Mouse (Mus musculus): ENCODE measurements at regions not wholly inside any gene's neighbourhood (a gene's known extent, or its start where the extent isn't known, plus 50 kb on each side); places are given as distances from the start of the nearest gene placed in this dataset.

DNA sequence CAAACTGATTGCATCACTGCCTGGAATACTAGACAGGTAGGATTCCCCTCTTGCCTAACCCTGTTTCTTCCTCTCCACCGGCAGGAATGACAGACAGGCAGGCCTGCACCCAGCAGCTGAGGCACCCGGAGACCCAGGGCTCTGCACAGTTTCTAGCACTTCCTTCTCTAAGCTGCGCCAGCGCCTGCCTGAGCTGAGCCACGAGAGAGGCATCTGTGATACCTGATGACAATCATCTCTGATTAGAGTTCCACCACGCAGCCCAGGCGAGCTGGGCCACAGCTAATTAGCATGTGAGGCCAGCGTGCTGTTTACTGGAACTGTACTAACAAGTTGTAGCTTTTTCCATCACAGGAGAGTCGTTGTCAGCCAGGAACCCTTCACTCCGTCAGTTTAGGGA, 296.3 kb upstream of the Atp5g3 start:
- Histone ChIP-seq H3K4me3 (ENCODE audit: insufficient read depth, low read length) (no peak overlapping the region), H3K27ac (ENCODE audit: insufficient read depth, low read length) (no peak overlapping the region), H3K4me1 (ENCODE audit: control insufficient read depth, insufficient read depth, low read length) (no peaks in the 10 kb centered on the region)
- TF ChIP-seq CTCF (IDR thresholded peaks at IDR 0.05; ENCODE audit: borderline replicate concordance, insufficient read depth, low read length) (no peak), POLR2A (IDR thresholded peaks at IDR 0.05; ENCODE audit: low read depth, low read length) (no peak)

DNA sequence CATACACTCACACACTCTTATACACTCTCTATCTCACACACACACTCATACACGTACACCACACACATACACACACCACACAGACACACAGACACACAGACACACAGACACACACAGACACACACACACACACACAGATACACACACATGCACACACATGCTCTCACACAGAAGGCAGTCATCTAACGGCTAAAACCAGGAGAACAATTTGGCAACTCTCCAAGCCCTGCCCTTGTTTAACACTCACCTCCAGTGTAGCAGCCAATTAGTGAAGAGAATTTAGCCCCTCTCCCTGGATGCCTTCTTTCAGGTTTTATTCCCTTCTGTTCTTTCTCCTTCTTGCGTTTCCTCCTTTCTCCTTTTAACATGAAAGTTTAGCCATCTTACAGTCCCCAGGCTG, 291.6 kb upstream of the Atp5g3 start:
- H3K4me1 ChIP-seq (ENCODE audit: control insufficient read depth, insufficient read depth, low read length) = peaks cover 3% of the 10 kb centered on the region; the same call in 1 of the 2 replicates
- no peak for TF ChIP-seq POLR2A (IDR thresholded peaks at IDR 0.05; ENCODE audit: low read depth, low read length)
- TF ChIP-seq CTCF (IDR thresholded peaks at IDR 0.05; ENCODE audit: borderline replicate concordance, insufficient read depth, low read length) = no peak
- no peak overlapping the region for H3K27ac ChIP-seq (ENCODE audit: insufficient read depth, low read length)
- no peak overlapping the region for H3K4me3 ChIP-seq (ENCODE audit: insufficient read depth, low read length)

DNA sequence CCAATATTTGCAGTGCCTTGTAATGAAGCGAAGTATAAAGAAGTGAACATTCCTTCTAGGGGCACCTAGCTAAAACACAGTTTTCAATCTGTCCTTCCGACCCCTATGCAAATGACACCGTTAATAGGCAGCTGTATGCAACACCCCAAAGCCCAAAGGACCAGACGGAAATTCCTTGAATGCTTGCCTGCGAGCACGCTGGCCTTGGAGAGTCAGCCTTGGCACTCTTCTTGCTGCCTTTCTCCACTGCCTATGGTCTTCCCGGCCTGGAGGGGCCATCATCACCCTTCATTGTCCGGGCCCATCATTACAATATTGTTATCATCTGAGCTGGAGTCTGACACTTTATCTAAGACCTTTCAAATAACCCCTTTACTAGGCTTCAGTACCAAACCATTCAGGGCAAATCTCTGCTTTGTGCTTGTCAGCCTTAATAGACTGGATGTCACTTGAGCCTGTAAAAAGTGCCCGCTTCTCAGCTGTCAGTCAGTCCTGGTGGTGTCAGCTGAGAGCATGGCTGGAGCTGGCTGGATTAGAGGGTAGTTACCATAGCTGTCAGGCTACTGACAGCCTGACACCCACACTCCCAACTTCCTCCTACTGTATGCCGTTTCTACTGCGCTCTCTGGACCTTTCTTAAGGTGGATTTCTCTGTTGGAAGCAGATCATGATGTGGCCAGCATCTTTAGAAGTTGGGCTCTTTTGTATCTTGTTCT, 290.6 kb upstream of the Atp5g3 start:
- Histone ChIP-seq H3K27ac (ENCODE audit: insufficient read depth, low read length) (no peak overlapping the region), H3K4me1 (ENCODE audit: control insufficient read depth, insufficient read depth, low read length) (peaks cover 3% of the 10 kb centered on the region; the same call in 1 of the 2 replicates), H3K4me3 (ENCODE audit: insufficient read depth, low read length) (no peak overlapping the region)
- no peak for TF ChIP-seq CTCF (IDR thresholded peaks at IDR 0.05; ENCODE audit: borderline replicate concordance, insufficient read depth, low read length)
- no peak for TF ChIP-seq POLR2A (IDR thresholded peaks at IDR 0.05; ENCODE audit: low read depth, low read length)

DNA sequence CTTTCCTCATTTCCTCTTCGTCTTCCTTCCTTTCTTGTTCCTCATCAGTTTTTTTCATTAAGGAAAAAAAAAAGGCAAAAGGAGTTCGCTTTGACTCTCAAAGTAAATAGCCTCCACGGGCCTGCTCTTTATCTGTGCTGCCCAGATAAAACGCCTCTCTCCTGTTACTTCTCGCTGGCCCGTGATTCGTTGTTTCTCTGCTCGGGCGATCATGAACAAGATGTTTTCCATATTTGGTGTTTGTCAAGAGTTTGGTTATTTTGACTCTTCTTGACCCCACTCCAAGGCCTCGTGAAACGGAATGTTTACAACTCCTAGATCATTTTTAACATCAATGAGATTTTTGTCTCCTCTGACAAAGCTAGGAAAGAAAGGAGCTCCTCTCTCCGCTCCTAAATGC, 288.4 kb upstream of the Atp5g3 start:
- H3K4me3 ChIP-seq (ENCODE audit: insufficient read depth, low read length) = no peak overlapping the region
- H3K27ac ChIP-seq (ENCODE audit: insufficient read depth, low read length) = no peak overlapping the region
- TF ChIP-seq CTCF (IDR thresholded peaks at IDR 0.05; ENCODE audit: borderline replicate concordance, insufficient read depth, low read length) (no peak), POLR2A (IDR thresholded peaks at IDR 0.05; ENCODE audit: low read depth, low read length) (no peak)
- H3K4me1 ChIP-seq (ENCODE audit: control insufficient read depth, insufficient read depth, low read length) = peaks cover 3% of the 10 kb centered on the region; the same call in 1 of the 2 replicates

DNA sequence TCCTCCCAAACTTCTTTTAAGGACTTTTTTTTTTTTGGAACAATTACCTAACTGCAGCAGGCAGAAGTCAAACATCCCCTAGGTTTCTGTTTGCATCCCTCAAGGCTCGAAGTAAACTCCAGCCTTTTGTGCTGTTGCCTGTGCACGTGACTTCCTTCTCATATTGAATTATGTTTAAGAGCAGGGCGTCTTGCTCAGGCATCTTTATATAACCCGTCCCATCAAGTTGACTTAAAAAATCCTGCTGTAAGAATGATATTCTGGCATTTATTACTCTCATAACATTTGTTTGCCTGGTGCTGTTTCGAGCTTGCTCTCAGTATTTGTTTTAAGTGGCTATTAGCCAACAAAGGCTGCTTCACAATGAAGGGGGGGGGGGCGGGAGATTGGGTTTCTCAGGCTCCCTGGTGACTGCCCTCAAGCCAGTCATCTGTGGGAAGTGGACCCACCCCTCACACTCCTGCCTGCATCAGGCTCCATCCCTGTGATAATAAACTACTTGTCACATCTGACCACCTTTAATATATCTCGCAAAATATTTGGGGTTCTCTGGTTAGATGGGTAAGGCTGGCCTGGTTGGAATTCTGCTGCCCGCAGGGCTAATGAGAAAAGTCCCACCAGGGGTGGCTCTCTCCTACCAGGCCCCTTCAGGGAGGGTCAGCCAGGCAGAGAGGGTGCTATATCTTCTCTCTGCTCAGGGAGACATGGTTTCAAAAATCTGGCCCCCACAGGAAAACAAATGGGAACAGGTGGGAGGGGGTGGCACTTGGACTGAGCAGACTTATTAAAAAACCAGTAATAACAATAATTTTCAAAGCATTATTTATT, 277.1 kb upstream of the Atp5g3 start:
- Histone ChIP-seq H3K27ac (ENCODE audit: insufficient read depth, low read length) (no peak overlapping the region), H3K4me1 (ENCODE audit: control insufficient read depth, insufficient read depth, low read length) (no peaks in the 10 kb centered on the region), H3K4me3 (ENCODE audit: insufficient read depth, low read length) (no peak overlapping the region)
- no peak for TF ChIP-seq POLR2A (IDR thresholded peaks at IDR 0.05; ENCODE audit: low read depth, low read length)
- no peak for TF ChIP-seq CTCF (IDR thresholded peaks at IDR 0.05; ENCODE audit: borderline replicate concordance, insufficient read depth, low read length)

DNA sequence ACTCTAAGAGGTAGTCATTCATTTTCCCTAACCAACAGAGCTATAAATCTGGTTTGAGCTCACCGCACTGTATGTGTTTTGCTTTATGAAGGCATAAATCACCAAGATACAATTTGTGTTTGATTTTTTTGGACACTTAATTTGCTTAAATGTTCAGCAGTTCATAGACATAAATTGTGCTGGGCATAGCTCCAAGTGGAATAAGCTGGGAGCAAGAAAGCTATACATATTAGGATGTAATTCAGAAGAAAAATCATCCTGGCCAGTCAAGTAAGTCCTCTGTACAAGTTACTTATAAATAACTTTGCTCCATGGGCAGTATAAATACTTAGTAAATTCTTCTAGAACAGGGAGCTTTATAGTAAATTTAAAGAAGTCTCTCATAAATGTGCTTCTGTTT, 267.0 kb upstream of the Atp5g3 start:
- no peak for TF ChIP-seq CTCF (IDR thresholded peaks at IDR 0.05; ENCODE audit: borderline replicate concordance, insufficient read depth, low read length)
- TF ChIP-seq POLR2A (IDR thresholded peaks at IDR 0.05; ENCODE audit: low read depth, low read length) = no peak
- no peak overlapping the region for H3K4me3 ChIP-seq (ENCODE audit: insufficient read depth, low read length)
- no peaks in the 10 kb centered on the region for H3K4me1 ChIP-seq (ENCODE audit: control insufficient read depth, insufficient read depth, low read length)

DNA sequence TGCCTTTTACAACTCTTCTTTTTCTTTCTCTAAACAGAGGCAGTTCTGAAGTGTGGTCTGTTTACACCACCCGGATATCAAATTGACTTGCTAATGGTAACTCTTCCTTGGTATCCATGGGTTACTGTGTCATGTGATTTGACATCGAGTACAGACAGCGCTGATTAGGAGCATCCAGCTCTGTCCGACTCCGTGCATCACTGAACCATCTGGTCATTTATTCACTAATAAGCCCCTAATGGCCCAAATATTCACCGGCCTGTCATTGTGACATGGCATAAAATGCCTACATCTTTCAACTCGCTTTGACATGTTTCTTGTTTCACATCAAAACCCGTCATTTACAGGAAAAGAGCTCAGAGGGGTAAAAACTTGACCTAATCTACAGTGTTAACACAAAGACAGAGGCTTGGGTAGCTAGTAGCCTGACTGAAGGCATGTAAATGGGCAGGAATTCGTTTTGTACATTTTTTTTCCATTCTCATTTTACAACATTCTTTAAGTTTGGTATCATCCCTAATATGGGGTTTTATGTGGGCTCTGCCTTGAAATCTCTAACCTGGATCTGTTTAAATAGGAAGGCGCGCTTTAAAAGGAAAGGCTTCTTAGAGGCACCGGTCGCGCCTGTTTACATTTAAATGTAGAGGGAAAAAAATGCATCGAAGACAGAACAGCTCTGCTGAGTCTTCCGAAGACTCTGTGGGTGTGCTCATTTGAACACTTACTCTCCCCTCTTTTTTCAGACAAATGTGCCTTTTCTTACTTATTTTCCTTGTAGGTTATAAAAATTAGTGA, 257.8 kb upstream of the Atp5g3 start:
- Histone ChIP-seq H3K27ac (ENCODE audit: insufficient read depth, low read length) (no peak overlapping the region), H3K4me1 (ENCODE audit: control insufficient read depth, insufficient read depth, low read length) (peaks cover 2% of the 10 kb centered on the region; the same call in 1 of the 2 replicates), H3K4me3 (ENCODE audit: insufficient read depth, low read length) (no peak overlapping the region)
- TF ChIP-seq CTCF (IDR thresholded peaks at IDR 0.05; ENCODE audit: borderline replicate concordance, insufficient read depth, low read length) (no peak), POLR2A (IDR thresholded peaks at IDR 0.05; ENCODE audit: low read depth, low read length) (no peak)

More for the DNA sequence above, 267.0 kb upstream of the Atp5g3 start:
- no peak overlapping the region for H3K27ac ChIP-seq (ENCODE audit: insufficient read depth, low read length)

DNA sequence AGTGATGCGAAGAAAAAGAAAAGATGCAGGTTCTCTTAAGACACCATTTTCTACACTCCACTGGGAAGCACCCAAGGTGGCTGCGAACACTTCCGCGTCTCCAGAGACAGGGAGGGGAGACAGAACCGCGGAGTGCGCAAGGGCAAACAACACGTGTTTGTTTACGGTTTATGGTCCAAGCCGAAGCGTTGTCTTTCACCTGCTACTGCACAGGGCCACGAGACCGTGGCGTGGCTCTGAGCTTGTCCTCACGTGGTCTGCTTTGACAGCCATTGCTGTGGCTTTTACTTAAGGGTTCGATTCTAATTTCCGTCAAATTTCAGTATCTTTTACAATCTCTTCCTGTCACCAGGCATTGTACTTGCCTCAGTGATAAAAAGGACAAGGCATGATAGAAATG, 257.2 kb upstream of the Atp5g3 start:
- no peak overlapping the region for H3K4me3 ChIP-seq (ENCODE audit: insufficient read depth, low read length)
- H3K4me1 ChIP-seq (ENCODE audit: control insufficient read depth, insufficient read depth, low read length) = peaks cover 2% of the 10 kb centered on the region; the same call in 1 of the 2 replicates
- TF ChIP-seq CTCF (IDR thresholded peaks at IDR 0.05; ENCODE audit: borderline replicate concordance, insufficient read depth, low read length) = no peak
- no peak for TF ChIP-seq POLR2A (IDR thresholded peaks at IDR 0.05; ENCODE audit: low read depth, low read length)
- no peak overlapping the region for H3K27ac ChIP-seq (ENCODE audit: insufficient read depth, low read length)

DNA sequence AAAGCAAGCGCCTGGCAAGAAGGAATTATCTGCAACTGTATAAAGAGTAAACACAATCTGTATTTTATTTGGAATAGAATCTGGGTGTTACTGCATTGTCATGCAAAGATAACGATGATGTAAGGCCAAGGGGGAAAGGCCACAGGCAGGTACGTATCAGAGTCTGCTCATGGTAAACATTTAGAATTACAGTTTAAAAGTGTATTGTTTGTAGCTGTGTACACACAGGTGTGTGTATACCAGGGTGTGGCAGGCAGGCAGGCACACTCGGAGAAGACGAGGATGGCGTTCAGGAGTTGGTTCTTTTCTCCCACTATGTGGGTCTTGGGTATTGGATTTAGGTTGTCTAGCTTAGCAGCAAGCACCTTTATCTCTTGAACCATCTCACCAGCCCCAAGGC, 242.9 kb upstream of the Atp5g3 start:
- no peak overlapping the region for H3K4me3 ChIP-seq (ENCODE audit: insufficient read depth, low read length)
- no peak overlapping the region for H3K27ac ChIP-seq (ENCODE audit: insufficient read depth, low read length)
- H3K4me1 ChIP-seq (ENCODE audit: control insufficient read depth, insufficient read depth, low read length) = no peaks in the 10 kb centered on the region
- no peak for TF ChIP-seq CTCF (IDR thresholded peaks at IDR 0.05; ENCODE audit: borderline replicate concordance, insufficient read depth, low read length)
- TF ChIP-seq POLR2A (IDR thresholded peaks at IDR 0.05; ENCODE audit: low read depth, low read length) = no peak
